Mouse (Mus musculus): ENCODE measurements around the gene Tnfsfm13. TPM values are rescaled to one million over a fixed set of nuclear protein-coding genes. Genes with fewer than 3 reads are reported as not detected.

Gene Tnfsfm13
- polyA plus RNA-seq, 1 experiment from 2014 or later, result 3.7 TPM

DNA sequence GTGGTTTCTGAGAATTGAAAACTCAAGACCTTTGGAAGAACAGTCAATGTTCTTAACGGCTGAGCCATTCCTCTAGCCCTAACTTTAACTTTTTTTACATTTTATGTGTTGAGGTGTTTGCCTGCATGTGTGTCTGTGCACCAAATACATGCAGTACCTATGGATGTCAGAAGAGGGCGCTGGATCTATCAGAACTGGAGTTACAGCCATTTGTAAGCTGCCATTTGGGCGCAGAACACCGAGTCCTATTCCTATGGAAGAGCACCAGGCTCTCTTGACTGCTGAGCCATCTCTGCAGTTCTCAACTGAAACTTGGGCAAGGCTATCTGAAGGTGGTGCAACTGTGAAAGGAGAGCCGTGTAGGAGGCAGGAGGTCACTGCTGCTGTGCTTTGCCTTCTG, 2.7 kb upstream of the Tnfsfm13 start:
- WGBS, result 72% methylated on average over 5 of the region's 5 CpGs
- no peaks in the 10 kb centered on the region for H3K27me3 ChIP-seq (replicated peaks; ENCODE audit: control insufficient read depth, insufficient read depth, low read length)
- H3K36me3 ChIP-seq (ENCODE audit: control insufficient read depth, insufficient read depth, low read length), result no peaks in the 10 kb centered on the region
- DNase-seq (ENCODE audit: low spot score), result no peak
- H3K27ac ChIP-seq (ENCODE audit: low read depth), result no peak overlapping the region
- no peak overlapping the region for H3K4me2 ChIP-seq (ENCODE audit: low read length)
- no peak overlapping the region for H3K9ac ChIP-seq (ENCODE audit: low read length)
- no peaks in the 10 kb centered on the region for H3K4me1 ChIP-seq (replicated peaks; ENCODE audit: control insufficient read depth, insufficient read depth, low read length)
- 0 out of 2 replicates have a peak, but pooled peaks cover 3% of the 10 kb centered on the region for H3K9me3 ChIP-seq (ENCODE audit: control insufficient read depth, low read length)
- no peak overlapping the region for H3K4me3 ChIP-seq (ENCODE audit: low read depth, low read length)
- no peak for ATAC-seq (replicated peaks; ENCODE audit: low FRiP score, low TSS enrichment, low read depth)

DNA sequence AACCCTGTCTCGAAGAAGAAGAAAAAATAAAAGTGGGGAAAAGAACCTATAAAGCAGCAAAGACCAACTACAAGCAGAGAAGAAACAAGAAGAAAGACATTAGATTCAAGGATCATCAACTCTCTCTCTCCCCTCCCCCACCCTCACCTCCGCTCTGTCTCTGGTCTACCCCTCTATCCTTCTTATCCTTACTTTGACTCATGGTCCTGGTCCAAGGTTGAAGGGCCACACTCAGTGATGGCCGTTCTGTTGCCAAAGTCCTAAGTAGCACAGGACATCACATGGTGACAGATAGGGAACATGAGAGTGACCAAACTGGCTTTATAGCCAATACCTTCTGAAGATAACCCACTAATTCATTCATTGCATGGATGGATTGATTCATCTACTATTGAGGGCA, 1.5 kb upstream of the Tnfsfm13 start:
- Histone ChIP-seq H3K9ac (ENCODE audit: low read length) (no peak overlapping the region), H3K27ac (ENCODE audit: low read depth) (no peak overlapping the region), H3K4me2 (ENCODE audit: low read length) (no peak overlapping the region), H3K4me1 (replicated peaks; ENCODE audit: control insufficient read depth, insufficient read depth, low read length) (no peaks in the 10 kb centered on the region), H3K36me3 (ENCODE audit: control insufficient read depth, insufficient read depth, low read length) (no peaks in the 10 kb centered on the region), H3K27me3 (replicated peaks; ENCODE audit: control insufficient read depth, insufficient read depth, low read length) (no peaks in the 10 kb centered on the region), H3K9me3 (ENCODE audit: control insufficient read depth, low read length) (0 out of 2 replicates have a peak, but pooled peaks cover 3% of the 10 kb centered on the region), H3K4me3 (ENCODE audit: low read depth, low read length) (no peak overlapping the region)
- ATAC-seq (replicated peaks; ENCODE audit: low FRiP score, low TSS enrichment, low read depth), result no peak
- no peak for DNase-seq (ENCODE audit: low spot score)
- 85% methylated on average over 3 of the region's 3 CpGs for WGBS

DNA sequence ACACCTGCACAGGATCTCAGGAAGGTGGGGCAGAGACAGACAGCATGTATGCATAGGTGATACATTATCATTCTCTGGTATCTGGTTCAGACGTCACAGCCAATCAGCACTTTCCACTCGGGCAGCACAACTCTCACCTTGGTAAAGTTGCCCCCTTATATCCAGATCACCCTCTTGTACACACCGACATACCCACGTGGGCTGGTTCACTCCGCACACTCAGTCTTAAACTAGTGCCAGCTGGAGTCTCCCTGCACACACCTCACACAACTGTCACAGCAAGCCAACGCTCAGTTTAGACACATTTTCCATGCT, 895 bp downstream of the Tnfsfm13 start:
- ATAC-seq (replicated peaks; ENCODE audit: low FRiP score, low TSS enrichment, low read depth) (no peak), DNase-seq (ENCODE audit: low spot score) (no peak)
- 23% methylated on average over 6 of the region's 6 CpGs for WGBS
- Histone ChIP-seq H3K9ac (ENCODE audit: low read length) (peak overlapping the region; percentile 59), H3K4me2 (ENCODE audit: low read length) (peak overlapping the region; percentile 79), H3K4me3 (ENCODE audit: low read depth, low read length) (peak overlapping the region; percentile 54), H3K4me1 (replicated peaks; ENCODE audit: control insufficient read depth, insufficient read depth, low read length) (no peaks in the 10 kb centered on the region), H3K36me3 (ENCODE audit: control insufficient read depth, insufficient read depth, low read length) (no peaks in the 10 kb centered on the region), H3K27me3 (replicated peaks; ENCODE audit: control insufficient read depth, insufficient read depth, low read length) (no peaks in the 10 kb centered on the region), H3K27ac (ENCODE audit: low read depth) (peak overlapping the region; percentile 57; the same call in 1 of the 2 replicates), H3K9me3 (ENCODE audit: control insufficient read depth, low read length) (0 out of 2 replicates have a peak, but pooled peaks cover 3% of the 10 kb centered on the region)

DNA sequence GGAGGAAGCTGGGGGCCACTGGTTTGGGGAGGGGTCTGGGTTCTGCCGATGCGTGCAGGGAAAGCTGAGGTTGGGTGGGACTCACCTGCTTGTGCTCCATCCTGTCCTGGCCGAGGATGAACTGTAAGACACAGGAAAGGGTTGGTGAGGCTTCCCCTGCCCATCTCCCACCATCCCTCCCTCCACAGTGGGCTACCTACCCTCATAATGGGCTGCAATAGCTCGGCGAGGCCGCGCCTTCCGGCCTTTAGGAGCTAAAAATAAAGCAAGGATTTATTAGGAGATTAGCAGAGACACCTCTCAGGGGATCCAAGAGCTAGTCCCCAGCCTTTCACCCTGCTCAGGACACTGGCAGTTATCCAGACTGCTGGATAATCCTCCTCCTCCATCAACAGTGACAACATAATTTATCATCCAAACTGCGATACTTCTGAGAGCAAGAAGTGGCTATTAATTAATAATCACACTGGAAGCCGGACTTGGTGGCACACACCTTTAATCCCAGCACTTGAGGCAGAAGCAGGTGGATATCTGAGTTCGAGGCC, 2.4 kb downstream of the Tnfsfm13 start:
- no peak overlapping the region for H3K27ac ChIP-seq (ENCODE audit: low read depth)
- no peaks in the 10 kb centered on the region for H3K36me3 ChIP-seq (ENCODE audit: control insufficient read depth, insufficient read depth, low read length)
- 0 out of 2 replicates have a peak, but pooled peaks cover under 1% of the 10 kb centered on the region for H3K9me3 ChIP-seq (ENCODE audit: control insufficient read depth, low read length)
- H3K9ac ChIP-seq (ENCODE audit: low read length), result no peak overlapping the region
- 58% methylated on average over 11 of the region's 11 CpGs for WGBS
- no peak overlapping the region for H3K4me2 ChIP-seq (ENCODE audit: low read length)
- ATAC-seq (replicated peaks; ENCODE audit: low FRiP score, low TSS enrichment, low read depth), result no peak
- no peak overlapping the region for H3K4me3 ChIP-seq (ENCODE audit: low read depth, low read length)
- no peaks in the 10 kb centered on the region for H3K4me1 ChIP-seq (replicated peaks; ENCODE audit: control insufficient read depth, insufficient read depth, low read length)
- H3K27me3 ChIP-seq (replicated peaks; ENCODE audit: control insufficient read depth, insufficient read depth, low read length), result no peaks in the 10 kb centered on the region
- no peak for DNase-seq (ENCODE audit: low spot score)

DNA sequence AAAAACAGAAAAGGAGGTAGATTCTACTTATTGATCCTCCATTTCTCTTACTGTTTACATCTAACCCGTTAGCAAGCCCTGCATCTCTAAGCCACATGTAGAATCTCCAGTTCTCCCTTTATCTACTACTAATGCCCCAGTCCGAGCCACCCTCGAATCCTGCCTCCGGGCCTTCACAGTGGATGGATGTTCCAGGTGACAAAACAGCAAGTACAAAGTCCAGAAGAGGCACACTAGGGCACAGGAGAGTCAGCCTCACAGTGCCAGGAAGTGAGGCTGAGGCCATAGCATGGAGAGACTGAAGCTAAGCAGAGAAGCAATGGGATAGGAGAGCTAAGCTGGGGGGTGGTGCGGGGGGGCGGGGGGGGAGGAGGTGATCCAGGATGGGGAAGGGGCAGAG, 3.0 kb downstream of the Tnfsfm13 start:
- no peaks in the 10 kb centered on the region for H3K36me3 ChIP-seq (ENCODE audit: control insufficient read depth, insufficient read depth, low read length)
- 74% methylated on average over 6 of the region's 6 CpGs for WGBS
- H3K27ac ChIP-seq (ENCODE audit: low read depth), result no peak overlapping the region
- H3K9ac ChIP-seq (ENCODE audit: low read length), result no peak overlapping the region
- H3K27me3 ChIP-seq (replicated peaks; ENCODE audit: control insufficient read depth, insufficient read depth, low read length), result no peaks in the 10 kb centered on the region
- no peak overlapping the region for H3K4me3 ChIP-seq (ENCODE audit: low read depth, low read length)
- no peak for DNase-seq (ENCODE audit: low spot score)
- H3K4me1 ChIP-seq (replicated peaks; ENCODE audit: control insufficient read depth, insufficient read depth, low read length), result no peaks in the 10 kb centered on the region
- no peak for ATAC-seq (replicated peaks; ENCODE audit: low FRiP score, low TSS enrichment, low read depth)
- no peak overlapping the region for H3K4me2 ChIP-seq (ENCODE audit: low read length)
- no peaks in the 10 kb centered on the region for H3K9me3 ChIP-seq (ENCODE audit: control insufficient read depth, low read length)

DNA sequence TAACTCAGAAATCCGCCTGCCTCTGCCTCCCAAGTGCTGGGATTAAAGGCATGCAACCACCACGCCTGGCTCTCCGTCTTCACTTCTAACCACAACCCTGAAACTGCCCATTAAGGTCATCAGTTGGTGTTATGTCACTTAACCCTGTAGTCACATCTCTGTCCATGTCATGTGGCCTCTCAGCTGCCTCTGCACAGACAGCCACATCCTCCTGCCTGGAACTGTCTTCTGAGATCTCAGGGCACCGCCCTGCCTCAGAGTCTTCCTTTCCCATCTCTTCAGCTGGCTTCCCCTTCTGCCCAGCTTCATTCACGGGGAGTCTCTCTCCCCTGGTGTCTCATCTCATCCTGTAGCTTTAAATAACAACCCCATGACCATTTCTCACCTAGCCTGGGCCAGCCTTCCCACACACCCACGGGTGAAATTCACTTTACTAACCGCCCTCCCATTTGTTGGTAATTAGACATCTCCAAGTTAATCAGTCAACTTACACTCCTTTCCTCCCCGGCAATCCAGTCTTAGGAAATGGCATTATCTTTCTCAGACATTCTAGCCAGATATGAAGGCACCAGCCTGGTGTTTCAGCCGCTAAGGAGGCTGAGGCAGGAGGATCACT, 3.6 kb downstream of the Tnfsfm13 start:
- H3K4me2 ChIP-seq (ENCODE audit: low read length), result no peak overlapping the region
- no peak overlapping the region for H3K4me3 ChIP-seq (ENCODE audit: low read depth, low read length)
- DNase-seq (ENCODE audit: low spot score), result no peak
- H3K27me3 ChIP-seq (replicated peaks; ENCODE audit: control insufficient read depth, insufficient read depth, low read length), result no peaks in the 10 kb centered on the region
- H3K9ac ChIP-seq (ENCODE audit: low read length), result no peak overlapping the region
- H3K4me1 ChIP-seq (replicated peaks; ENCODE audit: control insufficient read depth, insufficient read depth, low read length), result no peaks in the 10 kb centered on the region
- ATAC-seq (replicated peaks; ENCODE audit: low FRiP score, low TSS enrichment, low read depth), result no peak
- WGBS, result 73% methylated on average over 9 of the region's 9 CpGs
- H3K36me3 ChIP-seq (ENCODE audit: control insufficient read depth, insufficient read depth, low read length), result no peaks in the 10 kb centered on the region
- H3K27ac ChIP-seq (ENCODE audit: low read depth), result no peak overlapping the region
- H3K9me3 ChIP-seq (ENCODE audit: control insufficient read depth, low read length), result no peaks in the 10 kb centered on the region

DNA sequence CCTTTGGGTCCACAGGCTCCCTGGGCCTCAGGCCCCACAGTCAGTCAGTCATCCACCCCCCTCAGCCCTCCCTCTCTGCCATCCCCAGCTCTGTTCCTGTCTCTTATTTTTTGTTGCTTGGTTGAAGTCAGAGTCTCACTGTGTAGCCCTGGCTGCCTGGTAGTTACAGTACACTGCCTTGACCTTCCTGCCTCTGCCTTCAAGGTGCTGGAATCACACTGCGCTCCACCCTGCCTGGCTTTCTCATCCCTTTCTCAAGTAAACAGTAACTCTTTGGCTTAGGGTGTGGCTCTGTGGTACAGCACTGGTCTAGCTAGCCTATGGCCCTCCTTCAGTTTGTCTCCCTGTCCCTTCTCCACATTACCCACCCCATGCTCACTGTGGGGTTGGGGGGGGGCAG, 6.0 kb downstream of the Tnfsfm13 start:
- no peaks in the 10 kb centered on the region for H3K9me3 ChIP-seq (ENCODE audit: control insufficient read depth, low read length)
- no peak overlapping the region for H3K4me3 ChIP-seq (ENCODE audit: low read depth, low read length)
- no peaks in the 10 kb centered on the region for H3K36me3 ChIP-seq (ENCODE audit: control insufficient read depth, insufficient read depth, low read length)
- H3K9ac ChIP-seq (ENCODE audit: low read length), result no peak overlapping the region
- H3K4me2 ChIP-seq (ENCODE audit: low read length), result no peak overlapping the region
- 95% methylated on average over 1 of the region's 1 CpGs for WGBS
- H3K27me3 ChIP-seq (replicated peaks; ENCODE audit: control insufficient read depth, insufficient read depth, low read length), result no peaks in the 10 kb centered on the region
- no peak for DNase-seq (ENCODE audit: low spot score)
- H3K27ac ChIP-seq (ENCODE audit: low read depth), result no peak overlapping the region
- ATAC-seq (replicated peaks; ENCODE audit: low FRiP score, low TSS enrichment, low read depth), result no peak
- peaks cover 8% of the 10 kb centered on the region; the same call in 1 of the 2 replicates for H3K4me1 ChIP-seq (replicated peaks; ENCODE audit: control insufficient read depth, insufficient read depth, low read length)

DNA sequence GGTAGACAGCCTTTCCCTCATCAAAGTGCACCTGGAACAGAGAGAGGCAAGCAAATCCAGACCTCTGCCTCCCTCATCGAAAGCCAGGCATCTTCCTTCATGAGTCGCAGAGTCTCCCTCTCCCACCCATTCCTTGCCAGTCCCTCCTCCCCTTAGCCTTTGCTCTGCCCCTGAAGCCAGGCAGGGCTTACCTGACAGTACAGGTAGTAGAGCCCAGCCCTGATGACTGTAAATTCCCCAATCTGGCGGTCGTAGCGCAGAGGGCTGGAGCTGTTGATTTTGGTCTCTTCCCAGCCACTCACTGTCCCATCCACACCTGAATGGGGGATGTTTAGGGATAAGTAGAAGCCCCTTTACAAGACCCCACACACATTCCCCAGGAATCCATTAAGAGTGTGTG, 8.8 kb downstream of the Tnfsfm13 start:
- WGBS, result 49% methylated on average over 5 of the region's 5 CpGs
- Histone ChIP-seq H3K9ac (ENCODE audit: low read length) (no peak overlapping the region), H3K4me3 (ENCODE audit: low read depth, low read length) (no peak overlapping the region), H3K36me3 (ENCODE audit: control insufficient read depth, insufficient read depth, low read length) (no peaks in the 10 kb centered on the region), H3K4me2 (ENCODE audit: low read length) (no peak overlapping the region), H3K4me1 (replicated peaks; ENCODE audit: control insufficient read depth, insufficient read depth, low read length) (peaks cover 17% of the 10 kb centered on the region), H3K27ac (ENCODE audit: low read depth) (no peak overlapping the region), H3K27me3 (replicated peaks; ENCODE audit: control insufficient read depth, insufficient read depth, low read length) (no peaks in the 10 kb centered on the region), H3K9me3 (ENCODE audit: control insufficient read depth, low read length) (no peaks in the 10 kb centered on the region)
- DNase-seq (ENCODE audit: low spot score) (no peak), ATAC-seq (replicated peaks; ENCODE audit: low FRiP score, low TSS enrichment, low read depth) (no peak)

DNA sequence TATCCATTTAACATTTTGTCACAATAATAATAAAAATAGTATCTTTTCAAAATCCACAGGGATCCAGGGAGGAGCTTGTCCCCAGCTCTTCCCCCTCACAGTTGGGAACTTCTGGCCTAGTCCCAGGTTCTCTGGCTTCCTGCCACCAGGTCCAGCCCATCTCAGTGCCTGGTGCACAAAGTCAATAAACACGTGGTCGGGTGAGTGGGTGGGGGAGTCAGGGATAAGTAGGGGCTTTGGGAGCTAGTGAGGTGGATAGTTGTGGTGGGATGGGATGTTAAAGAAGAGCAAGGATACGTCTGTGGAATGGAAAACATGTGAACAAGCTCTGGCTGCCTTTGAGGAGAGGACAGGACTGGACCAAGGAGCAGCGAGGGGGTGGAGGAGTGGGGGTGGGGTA, 9.5 kb downstream of the Tnfsfm13 start:
- Histone ChIP-seq H3K27ac (ENCODE audit: low read depth) (no peak overlapping the region), H3K9me3 (ENCODE audit: control insufficient read depth, low read length) (no peaks in the 10 kb centered on the region), H3K4me1 (replicated peaks; ENCODE audit: control insufficient read depth, insufficient read depth, low read length) (peaks cover 17% of the 10 kb centered on the region), H3K36me3 (ENCODE audit: control insufficient read depth, insufficient read depth, low read length) (no peaks in the 10 kb centered on the region), H3K4me2 (ENCODE audit: low read length) (no peak overlapping the region), H3K27me3 (replicated peaks; ENCODE audit: control insufficient read depth, insufficient read depth, low read length) (no peaks in the 10 kb centered on the region), H3K9ac (ENCODE audit: low read length) (no peak overlapping the region), H3K4me3 (ENCODE audit: low read depth, low read length) (no peak overlapping the region)
- 14% methylated on average over 4 of the region's 4 CpGs for WGBS
- ATAC-seq (replicated peaks; ENCODE audit: low FRiP score, low TSS enrichment, low read depth) (no peak), DNase-seq (ENCODE audit: low spot score) (peak; percentile 70)

Data from intestine, embryonic 14.5 days (tissue).